Mouse (Mus musculus) A20 (cell line): Measurements from ENCODE around the gene Hmcn1.

Source experiments
- DNase-seq: peaks from one replicate; pipeline ENCODE4 v3.0.0-alpha.2; 2011; ENCODE audit warnings: low read depth, low spot score

The Hmcn1 gene

GRCm38 (mm10) chr1:150783070-150783842 is 210.0 kb downstream of the Hmcn1 start:
- no peak for DNase-seq

- peak; percentile 6 for DNase-seq
Measured at GRCm38 (mm10) chr1:150779902-150780301, 213.3 kb downstream of the Hmcn1 start.

GRCm38 (mm10) chr1:150776741-150777140 is 216.5 kb downstream of the Hmcn1 start:
- DNase-seq, result no peak

GRCm38 (mm10) chr1:150775742-150776141 is 217.5 kb downstream of the Hmcn1 start:
- DNase-seq, result no peak

DNA sequence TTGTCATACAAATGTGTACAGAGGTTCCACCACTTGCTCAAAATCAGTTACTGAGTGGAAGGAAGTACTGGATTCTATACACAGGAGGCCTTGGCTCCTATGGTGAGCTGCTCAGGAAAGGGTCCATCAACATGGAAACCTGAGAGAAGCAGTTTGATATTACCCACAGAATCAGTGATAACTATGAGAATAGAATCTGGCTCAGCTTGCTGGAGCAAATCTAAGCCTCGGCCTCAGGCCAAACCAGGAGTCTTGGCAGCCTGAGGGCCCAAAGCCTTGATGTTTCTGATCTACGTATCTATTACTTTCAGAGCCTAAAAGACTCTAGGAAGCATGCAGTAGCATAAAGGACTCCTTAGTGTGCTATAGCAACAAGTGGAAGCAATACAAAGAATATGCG is 220.3 kb downstream of the Hmcn1 start:
- no peak for DNase-seq

DNA sequence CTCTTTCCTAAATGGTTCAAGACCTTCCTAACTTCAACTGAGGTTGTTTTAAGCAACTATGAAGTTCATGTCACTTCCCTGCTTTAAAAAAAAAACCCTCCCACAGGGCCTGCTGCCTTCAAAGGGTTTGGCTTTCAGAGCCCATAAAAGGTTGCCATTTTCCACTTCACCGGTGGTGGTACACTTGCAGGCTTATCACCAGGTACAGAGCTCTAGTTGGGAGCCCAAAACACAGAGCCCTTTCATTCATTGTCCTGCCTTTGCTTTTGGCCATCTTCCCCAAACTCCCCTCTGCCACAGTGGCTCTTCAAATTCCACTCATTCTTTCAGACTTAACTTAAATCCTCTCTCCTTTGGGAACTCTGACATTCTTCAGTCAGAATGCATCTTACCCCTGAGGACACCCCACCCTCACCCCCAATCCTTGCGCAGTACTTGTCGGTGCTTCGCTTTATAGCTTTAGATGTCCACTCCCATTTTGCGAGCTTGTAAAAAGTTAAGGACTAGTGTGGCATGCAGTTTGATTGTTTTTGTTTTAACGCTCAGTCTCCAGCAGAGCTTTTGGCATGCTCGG is 222.2 kb downstream of the Hmcn1 start:
- DNase-seq, result no peak

- DNase-seq, result no peak
Measured at GRCm38 (mm10) chr1:150769836-150770235, 223.4 kb downstream of the Hmcn1 start.

- no peak for DNase-seq
Measured at GRCm38 (mm10) chr1:150761678-150762077, 231.6 kb downstream of the Hmcn1 start.

GRCm38 (mm10) chr1:150760801-150761331 is 232.4 kb downstream of the Hmcn1 start:
- no peak for DNase-seq

DNA sequence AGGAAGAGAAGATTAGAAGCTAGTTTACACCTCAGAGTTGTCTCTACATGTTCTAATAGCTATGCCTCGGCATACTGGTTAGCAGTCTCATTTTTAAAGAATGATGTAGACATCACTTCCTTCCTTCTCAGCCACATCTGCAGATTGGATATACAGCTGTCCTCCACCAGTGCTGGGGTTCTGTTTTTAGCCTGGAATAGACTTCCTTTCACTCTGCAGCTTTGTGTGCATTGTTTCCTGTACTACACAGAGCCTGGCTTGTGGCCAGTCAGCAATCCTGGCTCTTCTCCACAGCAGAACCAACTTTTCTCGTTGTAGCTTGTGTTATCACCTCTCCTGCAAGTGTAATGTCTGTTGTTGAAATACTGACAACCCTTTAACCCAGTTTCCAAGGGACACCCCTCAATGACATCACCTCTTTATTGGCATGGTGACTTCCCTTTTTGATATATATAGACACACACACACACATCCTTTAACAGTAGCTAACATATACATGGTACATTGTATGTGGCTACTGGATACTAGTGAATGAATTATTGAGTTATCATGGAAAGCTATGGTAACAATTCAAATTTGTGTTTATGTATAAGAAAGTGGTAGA is 233.7 kb downstream of the Hmcn1 start:
- DNase-seq, result no peak

- DNase-seq, result no peak
Measured at GRCm38 (mm10) chr1:150753920-150754319, 239.3 kb downstream of the Hmcn1 start.

DNA sequence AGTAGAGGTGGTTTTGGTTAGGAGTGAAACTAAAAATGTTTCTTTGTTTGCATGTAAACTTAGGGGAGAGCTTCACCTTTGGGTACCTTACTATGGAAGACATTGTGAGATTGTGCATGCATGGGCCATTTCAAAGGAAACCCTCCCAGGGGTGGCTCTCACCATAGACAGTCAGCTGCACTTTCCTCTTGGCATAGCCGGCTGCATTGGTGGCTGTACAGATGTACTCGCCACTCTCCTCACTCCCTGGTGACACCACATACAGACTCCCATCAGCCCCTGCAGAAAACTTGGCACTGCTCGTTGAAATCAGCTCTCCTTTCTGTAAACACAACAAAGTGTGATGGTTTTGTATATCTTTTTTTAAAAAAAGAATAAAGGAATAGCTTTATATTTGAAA is 244.5 kb downstream of the Hmcn1 start:
- DNase-seq, result no peak

GRCm38 (mm10) chr1:150747771-150748170 is 245.5 kb downstream of the Hmcn1 start:
- no peak for DNase-seq

DNA sequence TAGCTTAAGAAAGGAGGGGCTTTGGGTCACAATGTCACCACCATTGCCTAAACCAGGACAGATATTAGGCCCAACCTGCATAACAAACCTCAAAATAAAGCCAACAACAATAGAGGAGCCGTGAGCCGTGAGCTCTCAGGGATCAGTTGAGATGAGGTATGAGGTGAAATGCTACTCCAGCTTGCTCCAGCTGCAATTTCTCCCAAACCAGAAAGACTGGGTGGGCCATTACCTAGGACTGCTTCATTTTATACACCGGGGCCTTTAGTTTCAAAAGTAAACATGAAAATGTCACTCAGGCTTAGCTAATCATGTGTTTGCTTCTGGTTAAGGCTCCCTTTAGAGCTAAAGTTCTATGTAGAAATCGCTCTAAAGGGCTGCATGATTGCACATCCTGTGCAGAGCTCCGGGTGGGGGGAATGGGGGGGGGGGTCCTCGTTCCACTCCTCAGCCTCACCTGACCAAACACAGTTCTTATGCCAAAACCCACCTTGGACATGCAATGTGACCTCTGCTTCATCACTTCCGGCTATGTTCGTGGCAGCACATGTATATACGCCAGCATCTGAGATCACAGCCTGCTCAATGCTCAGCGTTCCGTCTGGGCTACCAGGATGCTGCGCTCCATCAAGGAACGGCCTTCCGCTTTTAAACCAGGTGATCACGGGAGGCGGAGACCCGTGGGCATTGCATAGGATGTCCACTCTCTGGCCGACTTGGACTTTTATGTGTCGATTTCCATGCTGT is 250.0 kb downstream of the Hmcn1 start:
- no peak for DNase-seq

DNA sequence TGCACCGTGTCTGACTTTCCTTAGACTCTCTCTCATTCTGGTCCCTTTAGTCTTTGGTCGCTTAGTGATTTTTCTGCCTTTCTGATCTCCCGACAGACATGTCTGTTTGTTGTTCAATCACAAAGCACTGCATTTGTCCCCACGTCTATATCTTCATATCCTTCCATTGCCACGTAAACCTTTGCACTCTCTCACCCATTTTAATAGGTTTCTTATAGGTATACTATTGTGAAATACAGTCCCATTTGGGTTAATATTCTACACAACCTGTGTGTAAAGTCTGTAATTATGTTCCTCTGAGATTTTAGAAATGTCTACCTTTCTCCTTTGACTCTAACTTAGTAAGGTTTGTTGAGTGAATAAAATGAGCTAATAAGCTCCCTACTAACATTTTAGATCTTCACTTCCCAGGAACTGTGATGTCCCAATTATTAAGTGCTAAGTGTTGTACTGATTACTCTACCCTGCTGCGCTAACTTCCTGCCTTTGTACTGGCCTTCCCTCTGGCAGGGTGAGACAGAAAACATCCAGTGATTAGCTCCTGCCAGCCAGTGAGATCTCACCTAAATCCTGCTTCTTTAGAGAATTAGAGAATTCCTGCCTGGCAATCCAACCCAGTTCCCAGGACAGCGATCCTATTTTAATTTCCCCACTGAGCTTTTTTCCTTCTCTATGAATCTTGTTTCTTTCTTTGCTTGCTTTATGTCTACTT is 250.7 kb downstream of the Hmcn1 start:
- no peak for DNase-seq

- no peak for DNase-seq
Measured at GRCm38 (mm10) chr1:150711438-150711837, 281.8 kb downstream of the Hmcn1 start.

DNA sequence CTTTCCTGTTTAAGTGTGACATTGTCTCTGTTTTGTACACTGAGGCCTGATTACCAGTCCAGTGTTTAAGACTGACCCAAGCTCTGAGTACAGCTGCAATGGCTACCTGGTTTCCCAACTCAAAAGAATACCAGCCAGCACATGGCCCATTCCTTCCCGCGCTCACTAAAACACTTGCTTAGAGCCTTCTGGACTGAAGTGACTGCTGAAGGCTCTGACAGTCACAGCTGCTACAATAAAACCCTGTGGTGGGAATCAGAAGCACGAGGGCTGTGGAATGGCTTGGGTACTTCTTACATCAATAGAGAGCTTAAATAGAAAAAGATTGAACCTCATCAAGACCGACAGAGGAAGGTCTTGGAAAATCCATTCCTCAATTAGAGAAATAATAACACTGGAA is 286.7 kb downstream of the Hmcn1 start:
- no peak for DNase-seq

- no peak for DNase-seq
Measured at GRCm38 (mm10) chr1:150697749-150698148, 295.5 kb downstream of the Hmcn1 start.

DNA sequence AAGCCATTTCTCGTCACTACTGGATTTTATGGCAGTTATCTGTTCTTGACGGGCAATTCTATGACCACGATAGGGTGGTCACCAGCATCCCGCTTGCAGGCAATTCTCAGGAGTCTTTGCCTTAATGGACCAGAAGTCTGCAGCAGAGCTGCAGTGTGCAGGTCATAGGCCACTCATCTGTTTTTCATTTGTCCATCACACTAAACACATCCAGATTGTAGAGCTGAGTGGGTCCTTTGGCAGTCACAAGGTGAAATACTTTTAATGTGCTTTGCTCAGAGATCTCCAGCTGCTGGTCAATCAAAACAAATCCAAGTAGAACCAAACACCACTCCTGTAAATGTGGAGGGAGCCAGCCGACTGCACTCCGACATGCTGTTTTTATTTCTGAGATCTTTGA is 311.2 kb downstream of the Hmcn1 start:
- no peak for DNase-seq

DNA sequence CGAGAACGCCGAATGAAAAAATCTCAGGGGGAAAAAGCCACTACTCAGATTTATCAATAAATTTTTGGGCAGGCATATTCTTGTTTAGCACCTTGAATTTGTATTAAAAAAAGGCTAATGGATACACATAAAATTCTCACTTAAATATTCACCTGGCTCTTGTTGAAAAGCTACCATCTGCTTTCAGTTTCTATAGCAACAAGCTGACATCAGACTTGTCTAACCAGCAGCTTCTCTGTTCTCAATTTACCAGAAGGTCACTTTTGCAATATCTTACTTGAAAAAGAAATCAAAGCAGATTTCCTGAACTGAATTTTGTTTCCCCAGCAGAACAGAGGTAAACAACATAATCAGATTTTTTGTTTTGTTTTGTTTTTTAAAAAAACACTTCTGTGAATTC is 311.8 kb downstream of the Hmcn1 start:
- no peak for DNase-seq

GRCm38 (mm10) chr1:150681006-150681405 is 312.2 kb downstream of the Hmcn1 start:
- DNase-seq, result no peak
